Mouse (Mus musculus) midbrain, embryonic 12.5 days (tissue): ENCODE data around the gene Taok1. TPM values are rescaled to one million over a fixed set of nuclear protein-coding genes. Genes with fewer than 3 reads are reported as not detected.
A peak's percentile ranks its signal among the peaks of the same experiment; 100 is the strongest.

ENCODE experiments used
- ATAC-seq: fragments of 200-750 bp; cut with Nextera tagmentation; 2 replicates; pipeline ENCODE4 v1.8.0; 2017; ENCODE audit warnings: low read depth, moderate TSS enrichment, moderate library complexity; ENCODE audit not compliant: low FRiP score
- H3K27ac ChIP-seq: fragments of 300-500 bp; sonication (generic); replicated peaks from 2 replicates; pipeline ENCODE4 v1.5.1; 2016; ENCODE audit warnings: mild to moderate bottlenecking
- H3K27me3 ChIP-seq: fragments of 300-500 bp; sonication (generic); 2 replicates; pipeline ENCODE4 v1.6.1; 2016; ENCODE audit warnings: mild to moderate bottlenecking
- H3K36me3 ChIP-seq: fragments of 300-500 bp; sonication (generic); 2 replicates; pipeline ENCODE4 v1.6.1; 2016
- H3K4me1 ChIP-seq: fragments of 300-500 bp; sonication (generic); 2 replicates; pipeline ENCODE4 v1.6.1; 2016
- H3K4me2 ChIP-seq: fragments of 300-500 bp; sonication (generic); replicated peaks from 2 replicates; pipeline ENCODE4 v1.6.1; 2016; ENCODE audit warnings: mild to moderate bottlenecking, moderate library complexity
- H3K4me3 ChIP-seq: fragments of 300-500 bp; sonication (generic); 2 replicates; pipeline ENCODE4 v1.5.1; 2016; ENCODE audit warnings: mild to moderate bottlenecking
- H3K9ac ChIP-seq: fragments of 300-500 bp; sonication (generic); replicated peaks from 2 replicates; pipeline ENCODE4 v1.6.1; 2016; ENCODE audit warnings: mild to moderate bottlenecking, moderate library complexity
- H3K9me3 ChIP-seq: fragments of 300-500 bp; sonication (generic); 2 replicates; pipeline ENCODE4 v1.6.1; 2016; ENCODE audit warnings: mild to moderate bottlenecking
- WGBS: fragments of 180-500 bp; shearing (Covaris S2); methylation state at CpG from one replicate; pipeline ENCODE4 v1.1.7; 2016; 5-methylcytosine and 5-hydroxymethylcytosine counted together
- polyA plus RNA-seq: library from polyadenylated mRNA; unstranded; fragments of >200 nt; fragmentation: Nextera tagmentation; extraction: Ambion mirVana; gene quantifications from 2 replicates; pipeline ENCODE4 v1.2.1, GENCODE M21; 2016

The Taok1 gene
- polyA plus RNA-seq, 1 experiment from 2014 or later, result 23.9 TPM

DNA sequence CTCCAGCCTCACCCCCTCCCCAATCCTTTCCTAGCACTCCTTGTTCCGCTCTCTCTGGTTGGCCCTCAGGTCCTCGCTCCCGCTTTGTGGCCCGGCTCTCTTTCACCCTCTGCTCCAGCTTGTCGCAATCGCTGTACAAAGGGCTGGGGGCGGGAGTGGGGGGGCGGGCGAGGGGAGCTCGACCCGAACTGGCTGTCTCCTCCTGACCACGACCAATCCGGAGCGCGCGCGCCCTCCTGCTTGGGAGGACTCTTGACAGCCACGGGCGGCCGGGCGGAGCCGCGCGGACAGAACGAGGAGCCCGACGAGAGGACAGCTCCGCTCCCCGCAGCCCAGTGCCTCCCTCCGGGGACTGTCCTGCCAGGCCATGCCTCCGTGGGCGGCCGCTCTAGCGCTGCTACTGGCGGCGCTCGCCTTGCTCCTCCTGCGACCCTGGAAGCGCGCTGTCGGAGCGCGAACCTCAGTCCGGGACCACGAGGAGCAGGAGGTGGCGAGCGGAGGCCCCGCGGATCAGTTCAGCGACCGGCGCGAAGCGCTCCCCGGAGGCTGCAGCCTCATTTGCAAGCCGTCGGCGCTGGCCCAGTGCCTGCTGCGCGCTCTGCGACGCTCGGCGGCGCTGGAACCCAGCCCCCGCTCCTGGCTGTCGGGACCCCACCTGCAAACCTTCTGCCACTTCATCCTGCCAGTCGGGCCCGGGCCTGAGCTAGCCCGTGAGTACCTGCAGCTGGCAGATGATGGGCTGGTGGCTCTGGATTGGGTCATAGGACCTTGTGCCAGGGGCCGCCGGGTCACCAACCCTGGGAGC lies 92.6 kb downstream of the Taok1 start, which contains the start of gene Abhd15:
Gene Abhd15 (plus strand): TSS at position 290 of the 805 bp plus-strand sequence.
- under 1% methylated on average over 72 of the region's 72 CpGs for WGBS
- ATAC-seq, result peak; percentile 70
- H3K36me3 ChIP-seq, result no peaks in the 10 kb centered on the region
- peak within 1 kb of the TSS; percentile 62 for H3K4me3 ChIP-seq
- no peaks in the 10 kb centered on the region for H3K9me3 ChIP-seq
- peaks cover 53% of the 10 kb centered on the region for H3K27me3 ChIP-seq
- peak within 1 kb of the TSS; percentile 93 for H3K4me2 ChIP-seq
- H3K4me1 ChIP-seq, result peaks cover 49% of the 10 kb centered on the region
- peak within 1 kb of the TSS; percentile 36; the same call in 1 of the 2 replicates for H3K27ac ChIP-seq
- H3K9ac ChIP-seq, result peak within 1 kb of the TSS; percentile 60

DNA sequence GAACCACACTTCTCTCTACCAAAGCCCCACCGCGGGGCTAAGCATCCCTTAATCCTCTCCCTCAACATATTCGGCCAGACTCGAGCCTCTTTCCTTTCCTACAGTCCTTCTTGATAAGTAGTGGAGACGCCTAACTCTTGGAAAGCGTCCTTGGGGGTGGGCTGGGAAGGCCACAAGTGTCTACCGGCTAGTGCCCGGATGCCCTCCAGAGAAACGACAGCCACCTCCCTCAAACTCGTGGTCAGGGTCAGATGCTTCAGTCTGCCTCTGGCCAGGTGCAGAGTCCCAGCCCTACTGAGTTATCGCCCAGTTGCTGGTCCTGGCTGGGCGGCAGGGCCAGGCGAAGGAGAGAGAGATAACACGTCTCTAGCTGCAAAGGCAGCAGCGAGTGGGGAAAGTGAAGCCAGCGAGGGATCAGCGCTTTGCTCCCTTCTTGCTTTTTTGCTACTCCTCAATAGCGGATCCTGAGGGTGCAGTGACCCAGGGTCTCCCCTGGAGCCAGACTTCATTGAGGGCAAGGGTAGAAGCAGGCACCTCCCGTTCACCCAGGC lies 93.3 kb downstream of the Taok1 start:
- no peaks in the 10 kb centered on the region; the same call in 1 of the 2 replicates for H3K36me3 ChIP-seq
- WGBS, result 5% methylated on average over 19 of the region's 19 CpGs
- ATAC-seq, result no peak
- peaks cover 53% of the 10 kb centered on the region for H3K27me3 ChIP-seq
- peak overlapping the region; percentile 60; the same call in 1 of the 2 replicates for H3K9ac ChIP-seq
- H3K27ac ChIP-seq, result peak overlapping the region; percentile 16; the same call in 1 of the 2 replicates
- H3K9me3 ChIP-seq, result no peaks in the 10 kb centered on the region
- H3K4me1 ChIP-seq, result peaks cover 43% of the 10 kb centered on the region
- peak overlapping the region; percentile 62 for H3K4me3 ChIP-seq
- H3K4me2 ChIP-seq, result peak overlapping the region; percentile 93

DNA sequence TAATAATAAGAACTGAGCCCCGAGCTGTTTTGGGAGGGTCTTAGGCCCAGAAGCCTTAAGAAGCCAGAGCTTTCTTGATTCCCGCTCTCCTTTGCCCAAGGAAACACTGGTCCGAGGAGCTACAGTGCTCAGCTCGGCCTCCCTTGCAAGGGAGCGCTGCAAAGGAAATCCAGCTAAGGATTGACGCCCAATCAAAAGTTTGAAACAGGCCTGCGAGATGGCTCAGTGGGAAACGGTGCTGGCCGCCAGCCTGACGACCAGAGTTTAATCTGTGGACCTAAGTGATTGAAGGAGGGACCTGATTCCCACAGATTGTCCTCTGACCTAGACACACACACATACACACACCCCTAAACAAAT lies 93.8 kb downstream of the Taok1 start:
- Histone ChIP-seq H3K9me3 (no peaks in the 10 kb centered on the region), H3K4me1 (peaks cover 43% of the 10 kb centered on the region), H3K27me3 (peaks cover 49% of the 10 kb centered on the region), H3K4me3 (peak overlapping the region; percentile 62), H3K27ac (0 out of 2 replicates have a peak overlapping the region, but pooled peaks have one; percentile 20), H3K36me3 (no peaks in the 10 kb centered on the region; the same call in 1 of the 2 replicates), H3K4me2 (peak overlapping the region; percentile 93), H3K9ac (0 out of 2 replicates have a peak overlapping the region, but pooled peaks have one; percentile 15)
- 4% methylated on average over 10 of the region's 10 CpGs for WGBS
- ATAC-seq, result no peak

DNA sequence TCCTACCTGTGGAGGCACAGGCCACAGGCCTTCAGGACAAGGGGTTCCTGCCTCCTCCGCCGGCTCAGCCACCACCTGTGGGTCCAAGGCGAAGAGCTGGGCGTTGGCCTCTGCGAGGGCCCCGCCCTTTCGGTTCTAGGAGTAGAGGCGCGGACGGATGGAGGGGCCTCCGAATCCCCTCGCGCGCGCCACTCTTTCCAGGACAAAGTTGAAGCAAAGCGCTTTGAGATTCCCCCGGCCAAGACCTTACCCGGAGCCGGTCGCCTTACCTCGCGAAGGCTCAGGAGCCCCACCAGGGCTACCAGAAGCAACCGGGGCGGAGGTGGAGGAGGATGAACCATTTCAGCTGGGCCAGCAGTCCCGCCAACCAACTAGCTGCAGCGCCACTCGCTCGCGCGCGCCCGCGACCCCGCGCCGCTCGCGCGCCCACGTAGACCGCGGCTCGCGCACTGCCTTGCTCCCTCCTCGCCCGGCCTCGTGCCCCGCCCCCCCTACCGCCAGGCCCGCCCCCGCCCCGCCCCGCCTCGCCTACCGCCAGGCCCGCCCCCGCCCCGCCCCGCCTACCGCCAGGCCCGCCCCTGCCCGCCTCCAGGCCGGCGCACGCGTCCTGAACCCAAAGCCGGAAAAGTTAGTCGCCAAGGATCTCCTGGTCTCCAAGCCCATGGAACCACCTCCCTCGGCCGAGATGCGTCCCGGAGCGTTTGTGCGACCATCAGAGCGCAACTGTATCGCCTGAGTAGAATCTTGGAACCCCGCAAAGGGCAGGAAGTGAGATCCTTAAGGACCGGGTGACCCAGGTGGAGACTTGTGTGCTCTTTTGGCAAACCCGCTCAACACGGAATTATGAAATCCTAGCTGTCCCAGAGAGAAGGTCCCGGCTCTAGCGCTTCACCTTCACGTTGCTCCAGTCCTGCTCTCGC lies 94.5 kb downstream of the Taok1 start:
- Histone ChIP-seq H3K9me3 (no peaks in the 10 kb centered on the region), H3K27ac (0 out of 2 replicates have a peak overlapping the region, but pooled peaks have one; percentile 20), H3K4me2 (peak overlapping the region; percentile 93), H3K36me3 (no peaks in the 10 kb centered on the region; the same call in 1 of the 2 replicates), H3K27me3 (peaks cover 43% of the 10 kb centered on the region), H3K4me1 (peaks cover 48% of the 10 kb centered on the region), H3K9ac (peak overlapping the region; percentile 65), H3K4me3 (peak overlapping the region; percentile 62)
- ATAC-seq, result peak; percentile 69
- under 1% methylated on average over 54 of the region's 84 CpGs for WGBS

DNA sequence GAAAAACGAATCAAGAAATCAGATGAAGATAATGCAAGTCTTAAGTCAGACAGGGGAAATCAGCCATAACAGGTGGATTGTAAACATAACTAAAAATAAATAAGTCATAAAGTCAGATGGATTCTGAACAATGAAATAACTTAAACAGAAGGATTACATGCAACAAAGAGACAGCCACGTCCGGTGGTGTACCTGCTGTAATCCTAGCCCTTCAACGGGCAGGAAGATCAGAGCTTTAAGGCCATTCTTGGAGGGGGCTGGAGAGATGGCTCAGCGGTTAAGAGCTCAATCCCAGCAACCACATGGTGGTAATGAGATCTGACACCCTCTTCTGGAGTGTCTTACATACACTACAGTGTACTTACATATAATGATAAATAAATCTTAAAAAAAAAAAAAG lies 96.3 kb downstream of the Taok1 start:
- Histone ChIP-seq H3K9me3 (no peaks in the 10 kb centered on the region), H3K4me3 (no peak overlapping the region), H3K9ac (no peak overlapping the region), H3K4me1 (peaks cover 43% of the 10 kb centered on the region), H3K27me3 (peaks cover 33% of the 10 kb centered on the region), H3K27ac (no peak overlapping the region), H3K36me3 (peaks cover 14% of the 10 kb centered on the region), H3K4me2 (no peak overlapping the region)
- 69% methylated on average over 5 of the region's 5 CpGs for WGBS
- no peak for ATAC-seq

DNA sequence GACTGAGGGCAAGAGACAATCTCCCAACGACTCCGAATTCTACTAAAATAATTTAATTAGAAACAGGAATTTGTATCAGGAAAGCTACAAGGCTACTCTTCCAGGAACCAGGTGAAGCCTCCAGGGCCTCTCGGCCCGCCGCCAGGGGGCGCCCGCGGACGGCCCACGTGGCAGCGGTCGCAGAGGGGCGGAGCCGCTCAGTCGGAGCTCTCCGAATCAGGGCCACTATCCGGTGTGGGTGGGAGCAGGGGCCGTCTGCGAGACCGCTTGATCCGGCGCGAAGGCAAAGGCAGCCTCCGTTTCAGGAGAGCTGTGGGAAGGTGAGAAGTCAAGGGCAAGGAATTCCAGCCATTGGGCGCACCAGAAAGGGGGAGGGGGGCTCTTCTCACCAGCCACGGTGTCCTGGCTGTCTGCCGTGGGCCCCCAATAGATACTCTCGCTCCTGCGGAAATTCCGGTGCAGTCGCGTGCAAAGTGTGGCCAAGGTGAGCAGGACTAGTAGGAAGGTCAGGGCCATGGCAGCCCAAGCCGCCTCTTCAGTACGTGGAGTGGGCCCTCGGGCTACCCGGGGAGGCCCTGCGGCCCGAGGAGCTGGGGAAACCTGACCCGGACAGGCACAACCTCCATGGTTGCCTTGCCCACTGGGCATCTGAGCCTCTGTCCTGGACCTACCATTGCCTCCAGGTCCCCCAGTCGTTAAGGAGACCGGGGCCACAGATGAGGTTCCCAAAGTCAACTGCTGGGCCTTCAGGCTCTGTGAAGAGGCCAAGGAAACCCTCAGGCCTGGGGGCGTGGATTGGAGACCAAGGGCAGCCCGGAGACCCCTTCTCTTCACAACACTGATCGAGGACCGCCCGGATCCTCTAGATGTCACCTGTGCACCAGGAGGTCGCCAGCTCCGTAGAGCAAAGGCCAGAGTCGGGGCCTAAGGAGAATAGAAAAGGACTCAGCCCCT lies 99.3 kb downstream of the Taok1 start:
- Histone ChIP-seq H3K4me3 (peak overlapping the region; percentile 32), H3K9ac (peak overlapping the region; percentile 46), H3K4me1 (peaks cover 14% of the 10 kb centered on the region), H3K27ac (no peak overlapping the region), H3K36me3 (peaks cover 44% of the 10 kb centered on the region), H3K9me3 (no peaks in the 10 kb centered on the region), H3K4me2 (peak overlapping the region; percentile 63), H3K27me3 (peaks cover 5% of the 10 kb centered on the region; the same call in 1 of the 2 replicates)
- WGBS, result 20% methylated on average over 49 of the region's 49 CpGs
- ATAC-seq, result peak; percentile 45

DNA sequence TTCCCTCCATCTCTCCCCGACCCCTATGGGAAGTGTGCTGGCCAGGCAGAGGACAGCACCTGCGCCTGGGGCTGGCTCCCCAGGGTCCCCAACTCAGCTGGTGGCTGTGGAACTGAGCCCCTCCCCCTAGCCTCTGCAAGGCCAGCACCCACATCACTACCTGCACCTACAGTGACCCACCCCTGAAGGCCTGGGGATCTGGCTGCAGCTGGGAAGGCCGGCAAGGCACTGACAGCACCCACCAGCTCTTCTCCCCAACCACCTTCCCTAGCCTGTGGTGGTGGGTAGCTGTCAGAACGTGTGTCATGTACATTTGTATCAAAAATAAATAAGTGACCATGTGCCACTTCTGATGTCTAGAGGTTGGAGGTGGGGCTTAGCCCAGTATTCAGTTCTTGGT lies 100.2 kb downstream of the Taok1 start:
- Histone ChIP-seq H3K4me1 (peaks cover 10% of the 10 kb centered on the region), H3K36me3 (peaks cover 53% of the 10 kb centered on the region), H3K9ac (peak overlapping the region; percentile 20; the same call in 1 of the 2 replicates), H3K27ac (no peak overlapping the region), H3K4me2 (no peak overlapping the region), H3K9me3 (no peaks in the 10 kb centered on the region), H3K4me3 (no peak overlapping the region), H3K27me3 (peaks cover 3% of the 10 kb centered on the region; the same call in 1 of the 2 replicates)
- 71% methylated on average over 4 of the region's 4 CpGs for WGBS
- ATAC-seq, result no peak

DNA sequence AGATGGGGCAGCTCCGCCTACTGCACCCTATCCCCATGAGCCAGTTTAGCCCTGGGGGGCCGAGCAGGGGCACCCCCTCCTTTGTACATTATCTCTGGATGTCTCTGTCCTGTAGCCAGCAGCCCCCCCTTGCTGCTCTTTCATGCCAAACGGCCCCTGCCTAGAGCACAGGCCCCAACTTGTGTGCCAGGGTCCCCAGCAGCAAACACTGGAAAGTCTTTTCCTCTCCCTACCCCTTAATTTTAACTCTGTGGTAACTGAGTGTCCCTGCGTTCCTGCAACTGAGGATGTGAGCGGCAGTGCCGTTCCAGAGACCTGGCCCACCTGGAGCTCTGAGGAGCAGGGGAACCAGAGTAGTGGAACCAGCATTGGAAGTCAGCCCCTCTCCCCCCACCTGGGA lies 100.7 kb downstream of the Taok1 start:
- H3K4me3 ChIP-seq, result no peak overlapping the region
- H3K36me3 ChIP-seq, result peaks cover 58% of the 10 kb centered on the region
- WGBS, result 88% methylated on average over 6 of the region's 6 CpGs
- ATAC-seq, result no peak
- no peak overlapping the region for H3K4me2 ChIP-seq
- H3K4me1 ChIP-seq, result peaks cover 7% of the 10 kb centered on the region
- no peaks in the 10 kb centered on the region; the same call in 1 of the 2 replicates for H3K27me3 ChIP-seq
- H3K9me3 ChIP-seq, result no peaks in the 10 kb centered on the region
- H3K27ac ChIP-seq, result no peak overlapping the region
- no peak overlapping the region for H3K9ac ChIP-seq

DNA sequence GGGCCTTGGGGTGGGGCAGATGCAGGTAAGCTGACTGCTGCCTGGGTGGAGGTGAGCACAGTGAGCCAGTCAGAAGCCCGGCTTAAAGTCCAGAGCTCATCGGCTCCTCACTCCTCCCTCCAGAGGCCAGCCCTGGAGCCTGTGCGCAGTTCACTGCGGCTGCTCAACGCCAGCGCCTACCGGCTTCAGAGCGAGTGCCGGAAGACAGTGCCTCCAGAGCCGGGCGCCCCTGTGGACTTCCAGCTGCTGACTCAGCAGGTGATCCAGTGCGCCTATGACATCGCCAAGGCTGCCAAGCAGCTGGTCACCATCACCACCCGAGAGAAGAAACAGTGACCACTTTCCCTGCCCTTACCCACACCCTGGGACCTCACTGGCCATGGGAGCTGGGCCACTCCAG lies 101.3 kb downstream of the Taok1 start:
- peaks cover 60% of the 10 kb centered on the region for H3K36me3 ChIP-seq

DNA sequence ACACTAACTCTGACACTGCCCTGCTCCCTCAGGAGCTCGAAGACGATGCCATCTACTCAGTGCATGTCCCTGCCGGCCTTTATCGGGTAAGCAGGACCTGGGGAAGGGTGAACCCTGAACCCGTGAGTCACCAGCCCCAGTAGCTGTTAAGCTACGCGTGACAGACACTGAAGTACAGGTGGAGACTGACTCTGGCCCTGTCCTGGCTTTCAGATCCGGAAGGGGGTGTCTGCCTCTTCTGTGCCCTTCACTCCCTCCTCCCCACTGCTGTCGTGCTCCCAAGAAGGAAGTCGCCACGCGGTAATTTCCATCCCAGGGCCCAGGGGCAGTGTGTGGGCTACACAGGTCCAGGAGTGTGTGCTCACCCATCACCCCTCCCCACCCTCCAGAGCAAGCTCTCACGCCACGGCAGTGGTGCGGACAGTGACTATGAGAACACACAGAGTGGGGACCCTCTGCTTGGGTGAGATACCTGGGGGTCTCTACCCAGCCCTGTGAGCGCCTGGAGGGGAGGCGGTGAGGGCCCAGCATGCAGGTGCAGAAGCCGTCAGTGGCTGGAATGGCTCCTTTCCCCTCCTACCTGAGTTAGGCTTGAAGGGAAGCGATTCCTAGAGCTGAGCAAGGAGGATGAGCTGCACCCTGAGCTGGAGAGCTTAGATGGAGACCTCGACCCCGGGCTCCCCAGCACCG lies 102.2 kb downstream of the Taok1 start:
- H3K4me3 ChIP-seq, result no peak overlapping the region
- peaks cover 64% of the 10 kb centered on the region for H3K36me3 ChIP-seq
- no peaks in the 10 kb centered on the region; the same call in 1 of the 2 replicates for H3K27me3 ChIP-seq
- H3K9ac ChIP-seq, result no peak overlapping the region
- peaks cover 16% of the 10 kb centered on the region for H3K4me1 ChIP-seq
- WGBS, result 92% methylated on average over 22 of the region's 22 CpGs
- H3K9me3 ChIP-seq, result no peaks in the 10 kb centered on the region
- no peak overlapping the region for H3K4me2 ChIP-seq
- H3K27ac ChIP-seq, result no peak overlapping the region
- no peak for ATAC-seq

More for the DNA sequence above, 101.3 kb downstream of the Taok1 start:
- Histone ChIP-seq H3K9me3 (no peaks in the 10 kb centered on the region), H3K27ac (no peak overlapping the region), H3K4me1 (peaks cover 7% of the 10 kb centered on the region), H3K9ac (no peak overlapping the region), H3K27me3 (no peaks in the 10 kb centered on the region; the same call in 1 of the 2 replicates), H3K4me3 (no peak overlapping the region), H3K4me2 (no peak overlapping the region)
- ATAC-seq, result no peak
- WGBS, result 87% methylated on average over 14 of the region's 14 CpGs
